Mouse (Mus musculus): Measurements from ENCODE around the gene Olfr575. TPM values are rescaled to one million over a fixed set of nuclear protein-coding genes. Genes with fewer than 3 reads are reported as not detected.

The Olfr575 gene
- polyA plus RNA-seq, 1 experiment = not detected

- Histone ChIP-seq H3K27ac (ENCODE audit: insufficient read depth, low read depth, low read length) (no peak overlapping the region), H3K4me1 (ENCODE audit: control insufficient read depth, insufficient read depth, low read length) (no peaks in the 10 kb centered on the region), H3K4me3 (ENCODE audit: insufficient read depth, low read length) (no peak overlapping the region)
- TF ChIP-seq POLR2A (IDR thresholded peaks at IDR 0.05; ENCODE audit: borderline replicate concordance, low read depth, low read length) (no peak), CTCF (IDR thresholded peaks at IDR 0.05; ENCODE audit: low read depth, low read length) (no peak)
Observed at GRCm38 (mm10) chr7:102927105-102927504, 31.5 kb downstream of the Olfr575 start.

DNA sequence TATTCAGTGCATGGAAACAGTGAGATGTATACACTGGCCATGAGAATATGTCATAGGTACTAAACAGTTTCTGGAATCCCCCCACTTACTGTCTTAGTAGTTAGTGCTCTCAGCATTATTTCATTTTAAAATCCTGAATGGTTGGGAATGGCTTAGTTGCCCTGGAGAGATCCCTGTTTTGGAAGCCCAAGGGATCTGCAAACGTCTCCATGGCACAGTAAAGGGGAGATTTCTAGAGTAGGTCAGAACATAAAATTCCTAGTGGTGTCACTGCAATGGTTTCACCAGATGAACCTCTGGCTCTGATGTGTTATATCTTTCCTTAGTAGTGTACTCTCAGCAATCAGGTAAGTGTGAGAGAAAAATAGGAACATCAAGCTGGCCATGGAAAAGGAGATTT lies 34.5 kb downstream of the Olfr575 start, which contains the start of gene Olfr572:
Gene Olfr572, plus strand, starts transcription at position 301 of the 400 bp plus-strand sequence.
- TF ChIP-seq CTCF (IDR thresholded peaks at IDR 0.05; ENCODE audit: low read depth, low read length) = no peak
- TF ChIP-seq POLR2A (IDR thresholded peaks at IDR 0.05; ENCODE audit: borderline replicate concordance, low read depth, low read length) = no peak
- no peaks in the 10 kb centered on the region for H3K4me1 ChIP-seq (ENCODE audit: control insufficient read depth, insufficient read depth, low read length)
- H3K4me3 ChIP-seq (ENCODE audit: insufficient read depth, low read length) = no peak within 1 kb of the TSS
- no peak within 1 kb of the TSS for H3K27ac ChIP-seq (ENCODE audit: insufficient read depth, low read depth, low read length)

DNA sequence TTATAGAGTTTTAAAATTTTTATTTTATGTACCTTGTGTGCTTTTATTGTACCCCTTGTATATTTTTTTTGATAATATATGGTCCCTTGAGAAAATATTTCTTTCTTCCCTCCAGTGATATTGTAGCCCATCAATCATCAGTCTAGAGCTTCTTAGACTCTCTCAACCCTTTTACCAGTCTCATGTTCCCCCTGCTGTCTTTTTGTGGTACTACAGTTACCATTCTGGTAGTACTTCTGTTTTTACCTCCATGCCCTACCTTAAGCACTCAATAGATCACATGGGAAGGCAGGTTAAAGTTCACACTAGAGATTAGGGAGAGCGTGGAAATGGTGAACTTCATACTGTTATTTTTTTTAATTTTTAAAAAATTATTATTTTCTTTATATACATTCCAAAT lies 38.9 kb downstream of the Olfr575 start:
- no peak for TF ChIP-seq POLR2A (IDR thresholded peaks at IDR 0.05; ENCODE audit: borderline replicate concordance, low read depth, low read length)
- TF ChIP-seq CTCF (IDR thresholded peaks at IDR 0.05; ENCODE audit: low read depth, low read length) = no peak
- Histone ChIP-seq H3K27ac (ENCODE audit: insufficient read depth, low read depth, low read length) (no peak overlapping the region), H3K4me3 (ENCODE audit: insufficient read depth, low read length) (no peak overlapping the region), H3K4me1 (ENCODE audit: control insufficient read depth, insufficient read depth, low read length) (no peaks in the 10 kb centered on the region)

GRCm38 (mm10) chr7:102917032-102917875 lies 41.3 kb downstream of the Olfr575 start, which contains the start of gene Olfr571:
Gene Olfr571 (minus strand): TSS chr7:102917536.
- no peak within 1 kb of the TSS for H3K4me3 ChIP-seq (ENCODE audit: insufficient read depth, low read length)
- H3K27ac ChIP-seq (ENCODE audit: insufficient read depth, low read depth, low read length) = no peak within 1 kb of the TSS
- no peaks in the 10 kb centered on the region for H3K4me1 ChIP-seq (ENCODE audit: control insufficient read depth, insufficient read depth, low read length)
- TF ChIP-seq CTCF (IDR thresholded peaks at IDR 0.05; ENCODE audit: low read depth, low read length) (no peak), POLR2A (IDR thresholded peaks at IDR 0.05; ENCODE audit: borderline replicate concordance, low read depth, low read length) (no peak)

- Histone ChIP-seq H3K4me1 (ENCODE audit: control insufficient read depth, insufficient read depth, low read length) (no peaks in the 10 kb centered on the region), H3K27ac (ENCODE audit: insufficient read depth, low read depth, low read length) (no peak overlapping the region), H3K4me3 (ENCODE audit: insufficient read depth, low read length) (no peak overlapping the region)
- TF ChIP-seq POLR2A (IDR thresholded peaks at IDR 0.05; ENCODE audit: borderline replicate concordance, low read depth, low read length) = no peak
- TF ChIP-seq CTCF (IDR thresholded peaks at IDR 0.05; ENCODE audit: low read depth, low read length) = no peak
Observed at GRCm38 (mm10) chr7:102916405-102916804, 42.2 kb downstream of the Olfr575 start.

DNA sequence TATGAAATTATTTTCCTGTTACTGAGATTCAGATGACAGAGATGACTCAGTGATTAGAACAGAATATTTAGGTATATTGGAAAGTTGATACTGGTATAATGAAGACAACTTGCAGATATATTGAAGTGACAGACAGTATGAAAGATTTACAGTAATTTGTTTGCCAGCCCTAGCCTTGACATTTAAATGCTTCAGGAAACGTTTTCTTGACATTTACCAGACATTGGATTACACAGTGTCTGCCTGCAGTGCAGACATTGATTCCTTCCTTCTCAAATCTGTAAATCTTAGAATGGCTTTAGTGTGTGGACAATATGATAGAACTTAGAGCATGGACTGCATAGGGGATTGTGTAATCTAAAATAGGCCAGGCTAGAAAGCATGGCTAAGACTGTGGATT lies 43.3 kb downstream of the Olfr575 start:
- TF ChIP-seq POLR2A (IDR thresholded peaks at IDR 0.05; ENCODE audit: borderline replicate concordance, low read depth, low read length) (no peak), CTCF (IDR thresholded peaks at IDR 0.05; ENCODE audit: low read depth, low read length) (no peak)
- no peak overlapping the region for H3K4me3 ChIP-seq (ENCODE audit: insufficient read depth, low read length)
- no peak overlapping the region for H3K27ac ChIP-seq (ENCODE audit: insufficient read depth, low read depth, low read length)
- no peaks in the 10 kb centered on the region for H3K4me1 ChIP-seq (ENCODE audit: control insufficient read depth, insufficient read depth, low read length)

Other genes starting within 250 kb of the Olfr575 start
- gene Olfr33, start 239.7 kb downstream of the Olfr575 start, polyA plus RNA-seq (2012; ENCODE audit: insufficient read depth, insufficient read length, missing spikeins) = not detected in 2 replicates
- gene Olfr559, start 231.3 kb downstream of the Olfr575 start, polyA plus RNA-seq (2012; ENCODE audit: insufficient read depth, insufficient read length, missing spikeins) = not detected in 2 replicates
- not detected in 2 replicates for gene Olfr560, start 199.4 kb downstream of the Olfr575 start, polyA plus RNA-seq (2012; ENCODE audit: insufficient read depth, insufficient read length, missing spikeins)
- gene Olfr78, start 199.3 kb downstream of the Olfr575 start, polyA plus RNA-seq (2012; ENCODE audit: insufficient read depth, insufficient read length, missing spikeins) = not detected in 2 replicates
- not detected in 2 replicates for gene Olfr561, start 187.6 kb downstream of the Olfr575 start, polyA plus RNA-seq (2012; ENCODE audit: insufficient read depth, insufficient read length, missing spikeins)
- not detected in 2 replicates for gene Olfr564, start 155.3 kb downstream of the Olfr575 start, polyA plus RNA-seq (2012; ENCODE audit: insufficient read depth, insufficient read length, missing spikeins)
- gene Olfr566, start 100.0 kb downstream of the Olfr575 start, polyA plus RNA-seq (2012; ENCODE audit: insufficient read depth, insufficient read length, missing spikeins) = not detected in 2 replicates
- not detected in 2 replicates for gene Olfr568, start 81.7 kb downstream of the Olfr575 start, polyA plus RNA-seq (2012; ENCODE audit: insufficient read depth, insufficient read length, missing spikeins)
- not detected in 2 replicates for gene Olfr569, start 67.9 kb downstream of the Olfr575 start, polyA plus RNA-seq (2012; ENCODE audit: insufficient read depth, insufficient read length, missing spikeins)
- not detected in 2 replicates for gene Olfr570, start 64.2 kb downstream of the Olfr575 start, polyA plus RNA-seq (2012; ENCODE audit: insufficient read depth, insufficient read length, missing spikeins)
- 0.11 TPM in 1 of 2 replicates, not detected in the other for gene Olfr571, start 41.2 kb downstream of the Olfr575 start, polyA plus RNA-seq (2012; ENCODE audit: insufficient read depth, insufficient read length, missing spikeins)
- gene Olfr572, start 34.4 kb downstream of the Olfr575 start, polyA plus RNA-seq (2012; ENCODE audit: insufficient read depth, insufficient read length, missing spikeins) = not detected in 2 replicates
- gene Olfr573-ps1, start 16.2 kb downstream of the Olfr575 start, polyA plus RNA-seq (2012; ENCODE audit: insufficient read depth, insufficient read length, missing spikeins) = not detected in 2 replicates
- not detected in 2 replicates for gene Olfr574, start 10.3 kb downstream of the Olfr575 start, polyA plus RNA-seq (2012; ENCODE audit: insufficient read depth, insufficient read length, missing spikeins)
- gene Olfr576, start 3.9 kb upstream of the Olfr575 start, polyA plus RNA-seq (2012; ENCODE audit: insufficient read depth, insufficient read length, missing spikeins) = not detected in 2 replicates
- not detected in 2 replicates for gene Olfr577, start 17.2 kb upstream of the Olfr575 start, polyA plus RNA-seq (2012; ENCODE audit: insufficient read depth, insufficient read length, missing spikeins)
- not detected in 2 replicates for gene Olfr578, start 30.5 kb upstream of the Olfr575 start, polyA plus RNA-seq (2012; ENCODE audit: insufficient read depth, insufficient read length, missing spikeins)
- not detected in 2 replicates for gene Olfr582, start 79.2 kb upstream of the Olfr575 start, polyA plus RNA-seq (2012; ENCODE audit: insufficient read depth, insufficient read length, missing spikeins)
- gene Olfr583, start 92.5 kb upstream of the Olfr575 start, polyA plus RNA-seq (2012; ENCODE audit: insufficient read depth, insufficient read length, missing spikeins) = not detected in 2 replicates
- not detected in 2 replicates for gene Olfr584, start 123.1 kb upstream of the Olfr575 start, polyA plus RNA-seq (2012; ENCODE audit: insufficient read depth, insufficient read length, missing spikeins)
- not detected in 2 replicates for gene Olfr585, start 138.9 kb upstream of the Olfr575 start, polyA plus RNA-seq (2012; ENCODE audit: insufficient read depth, insufficient read length, missing spikeins)
- gene Olfr586, start 166.9 kb upstream of the Olfr575 start, polyA plus RNA-seq (2012; ENCODE audit: insufficient read depth, insufficient read length, missing spikeins) = not detected in 2 replicates
- not detected in 2 replicates for gene Olfr588-ps1, start 182.1 kb upstream of the Olfr575 start, polyA plus RNA-seq (2012; ENCODE audit: insufficient read depth, insufficient read length, missing spikeins)
- not detected in 2 replicates for gene Olfr589, start 197.6 kb upstream of the Olfr575 start, polyA plus RNA-seq (2012; ENCODE audit: insufficient read depth, insufficient read length, missing spikeins)
- gene Olfr591, start 219.6 kb upstream of the Olfr575 start, polyA plus RNA-seq (2012; ENCODE audit: insufficient read depth, insufficient read length, missing spikeins) = not detected in 2 replicates
- gene Olfr592, start 226.0 kb upstream of the Olfr575 start, polyA plus RNA-seq (2012; ENCODE audit: insufficient read depth, insufficient read length, missing spikeins) = not detected in 2 replicates